Mouse (Mus musculus) myocyte (in vitro differentiated cells): ENCODE measurements at regions not wholly inside any gene's neighbourhood (a gene's known extent, or its start where the extent isn't known, plus 50 kb on each side); places are given as distances from the start of the nearest gene placed in this dataset.

Experiments
- POLR2A ChIP-seq: IDR thresholded peaks from one replicate; pipeline ENCODE4 v1.6.1; 2011; ENCODE audit warnings: low read depth, mild to moderate bottlenecking, control low read depth, moderate library complexity; ENCODE audit not compliant: insufficient read length
- REST ChIP-seq: IDR thresholded peaks from one replicate; pipeline ENCODE4 v1.6.1; 2011; ENCODE audit warnings: mild to moderate bottlenecking, control low read depth, moderate library complexity; ENCODE audit not compliant: insufficient read depth, insufficient read length

GRCm38 (mm10) chr5:17321501-17321900 lies 51.5 kb upstream of the Speer4f2 start:
- TF ChIP-seq REST: no peak
- no peak for TF ChIP-seq POLR2A
